Mouse (Mus musculus) hindbrain, embryonic 11.5 days (tissue): Measurements from ENCODE around the gene Chn2. TPM values are rescaled to one million over a fixed set of nuclear protein-coding genes. Genes with fewer than 3 reads are reported as not detected.

Experiments used
- ATAC-seq: fragments of 200-750 bp; cut with Nextera tagmentation; 2 replicates; pipeline ENCODE4 v1.8.0; 2017; ENCODE audit warnings: mild to moderate bottlenecking, moderate TSS enrichment, moderate library complexity; ENCODE audit not compliant: low FRiP score
- DNase-seq: peaks from one replicate; pipeline ENCODE4 v3.0.0-alpha.2; 2015; ENCODE audit warnings: low spot score
- H3K27ac ChIP-seq: fragments of 300-500 bp; sonication (generic); 2 replicates; pipeline ENCODE4 v1.5.1; 2014; ENCODE audit warnings: mild to moderate bottlenecking, low read depth, low read length
- H3K27me3 ChIP-seq: fragments of 300-500 bp; sonication (generic); 2 replicates; pipeline ENCODE4 v1.6.1; 2014; ENCODE audit warnings: mild to moderate bottlenecking, low read length, moderate library complexity, mixed read lengths; ENCODE audit not compliant: control insufficient read depth, insufficient read depth
- H3K36me3 ChIP-seq: fragments of 300-500 bp; sonication (generic); 2 replicates; pipeline ENCODE4 v1.6.1; 2014; ENCODE audit warnings: mild to moderate bottlenecking, low read length, moderate library complexity, mixed read lengths; ENCODE audit not compliant: control insufficient read depth, insufficient read depth
- H3K4me1 ChIP-seq: fragments of 300-500 bp; sonication (generic); replicated peaks from 2 replicates; pipeline ENCODE4 v1.6.1; 2014; ENCODE audit warnings: low read length, mixed read lengths; ENCODE audit not compliant: control insufficient read depth, insufficient read depth
- H3K4me2 ChIP-seq: fragments of 300-500 bp; sonication (generic); replicated peaks from 2 replicates; pipeline ENCODE4 v1.6.1; 2014; ENCODE audit warnings: mild to moderate bottlenecking, low read depth, low read length
- H3K4me3 ChIP-seq: fragments of 300-500 bp; sonication (generic); 2 replicates; pipeline ENCODE4 v1.5.1; 2014; ENCODE audit warnings: low read depth, low read length
- H3K9ac ChIP-seq: fragments of 300-500 bp; sonication (generic); 2 replicates; pipeline ENCODE4 v1.6.1; 2014; ENCODE audit warnings: low read depth, low read length
- H3K9me3 ChIP-seq: fragments of 300-500 bp; sonication (generic); 2 replicates; pipeline ENCODE4 v1.6.1; 2016; ENCODE audit warnings: low read length; ENCODE audit not compliant: control insufficient read depth
- WGBS: fragments of 180-500 bp; shearing (Covaris S2); extraction: QIAGEN DNeasy Blood & Tissue Kit; methylation state at CpG from one replicate; pipeline ENCODE4 v1.1.7; 2014; 5-methylcytosine and 5-hydroxymethylcytosine counted together
- polyA plus RNA-seq: library from polyadenylated mRNA; unstranded; fragments of >200 nt; fragmentation: Nextera tagmentation; extraction: Ambion mirVana; gene quantifications from 2 replicates; pipeline ENCODE4 v1.2.1, GENCODE M21; 2014

Gene Chn2
- polyA plus RNA-seq, 1 experiment from 2014 or later, result 14.4 TPM

GRCm38 (mm10) chr6:54076625-54077024 lies 37.3 kb downstream of the Chn2 start:
- WGBS, result 91% methylated on average over 5 of the region's 5 CpGs

GRCm38 (mm10) chr6:54078269-54078668 lies 38.9 kb downstream of the Chn2 start:
- Histone ChIP-seq H3K4me3 (no peak overlapping the region), H3K4me2 (no peak overlapping the region), H3K9me3 (no peaks in the 10 kb centered on the region), H3K36me3 (no peaks in the 10 kb centered on the region), H3K4me1 (no peaks in the 10 kb centered on the region), H3K9ac (no peak overlapping the region), H3K27me3 (no peaks in the 10 kb centered on the region), H3K27ac (no peak overlapping the region)
- WGBS, result 82% methylated on average over 2 of the region's 2 CpGs
- DNase-seq, result no peak
- ATAC-seq, result no peak

More at GRCm38 (mm10) chr6:54076625-54077024, 37.3 kb downstream of the Chn2 start:
- H3K4me3 ChIP-seq, result no peak overlapping the region
- no peak overlapping the region for H3K9ac ChIP-seq
- no peaks in the 10 kb centered on the region for H3K36me3 ChIP-seq
- H3K27ac ChIP-seq, result no peak overlapping the region
- H3K27me3 ChIP-seq, result no peaks in the 10 kb centered on the region
- ATAC-seq (no peak), DNase-seq (no peak)
- H3K4me1 ChIP-seq, result no peaks in the 10 kb centered on the region
- H3K9me3 ChIP-seq, result no peaks in the 10 kb centered on the region
- H3K4me2 ChIP-seq, result no peak overlapping the region

GRCm38 (mm10) chr6:54079881-54080280 lies 40.5 kb downstream of the Chn2 start:
- DNase-seq (no peak), ATAC-seq (no peak)
- Histone ChIP-seq H3K9ac (no peak overlapping the region), H3K27me3 (no peaks in the 10 kb centered on the region), H3K4me1 (no peaks in the 10 kb centered on the region), H3K27ac (no peak overlapping the region), H3K9me3 (no peaks in the 10 kb centered on the region), H3K36me3 (no peaks in the 10 kb centered on the region), H3K4me2 (no peak overlapping the region), H3K4me3 (no peak overlapping the region)
- 88% methylated on average over 2 of the region's 2 CpGs for WGBS

GRCm38 (mm10) chr6:54080518-54081285 lies 41.3 kb downstream of the Chn2 start:
- no peaks in the 10 kb centered on the region for H3K27me3 ChIP-seq
- no peak for DNase-seq
- no peak overlapping the region for H3K4me2 ChIP-seq
- H3K27ac ChIP-seq, result no peak overlapping the region
- 90% methylated on average over 15 of the region's 15 CpGs for WGBS
- H3K9ac ChIP-seq, result no peak overlapping the region
- ATAC-seq, result no peak
- no peaks in the 10 kb centered on the region for H3K36me3 ChIP-seq
- H3K4me3 ChIP-seq, result no peak overlapping the region
- H3K9me3 ChIP-seq, result no peaks in the 10 kb centered on the region
- no peaks in the 10 kb centered on the region for H3K4me1 ChIP-seq

GRCm38 (mm10) chr6:54082576-54082975 lies 43.2 kb downstream of the Chn2 start:
- no peak overlapping the region for H3K4me3 ChIP-seq
- H3K9me3 ChIP-seq, result no peaks in the 10 kb centered on the region
- no peak overlapping the region for H3K27ac ChIP-seq
- H3K36me3 ChIP-seq, result no peaks in the 10 kb centered on the region
- H3K9ac ChIP-seq, result no peak overlapping the region
- H3K4me2 ChIP-seq, result no peak overlapping the region
- 85% methylated on average over 2 of the region's 2 CpGs for WGBS
- ATAC-seq (no peak), DNase-seq (no peak)
- no peaks in the 10 kb centered on the region for H3K27me3 ChIP-seq
- H3K4me1 ChIP-seq, result no peaks in the 10 kb centered on the region

GRCm38 (mm10) chr6:54084046-54084445 lies 44.7 kb downstream of the Chn2 start:
- 83% methylated on average over 6 of the region's 6 CpGs for WGBS
- Histone ChIP-seq H3K27ac (no peak overlapping the region), H3K4me1 (no peaks in the 10 kb centered on the region), H3K9ac (no peak overlapping the region), H3K4me2 (no peak overlapping the region), H3K27me3 (no peaks in the 10 kb centered on the region), H3K36me3 (no peaks in the 10 kb centered on the region), H3K4me3 (no peak overlapping the region), H3K9me3 (no peaks in the 10 kb centered on the region)
- DNase-seq, result no peak
- no peak for ATAC-seq

GRCm38 (mm10) chr6:54085009-54085408 lies 45.7 kb downstream of the Chn2 start:
- WGBS, result 77% methylated on average over 9 of the region's 9 CpGs
- Histone ChIP-seq H3K4me1 (no peaks in the 10 kb centered on the region), H3K9ac (no peak overlapping the region), H3K27ac (no peak overlapping the region), H3K4me2 (no peak overlapping the region), H3K27me3 (no peaks in the 10 kb centered on the region), H3K36me3 (no peaks in the 10 kb centered on the region), H3K9me3 (no peaks in the 10 kb centered on the region), H3K4me3 (no peak overlapping the region)
- DNase-seq, result no peak
- ATAC-seq, result no peak

GRCm38 (mm10) chr6:54088168-54088567 lies 48.8 kb downstream of the Chn2 start:
- H3K36me3 ChIP-seq, result no peaks in the 10 kb centered on the region
- no peak overlapping the region for H3K4me3 ChIP-seq
- WGBS, result 91% methylated on average over 4 of the region's 4 CpGs
- no peak overlapping the region for H3K9ac ChIP-seq
- H3K9me3 ChIP-seq, result no peaks in the 10 kb centered on the region
- ATAC-seq, result no peak
- H3K4me2 ChIP-seq, result no peak overlapping the region
- no peaks in the 10 kb centered on the region for H3K27me3 ChIP-seq
- no peak for DNase-seq
- no peaks in the 10 kb centered on the region for H3K4me1 ChIP-seq
- H3K27ac ChIP-seq, result no peak overlapping the region

- DNase-seq, result no peak
- Histone ChIP-seq H3K4me1 (no peaks in the 10 kb centered on the region), H3K36me3 (no peaks in the 10 kb centered on the region), H3K4me2 (no peak overlapping the region), H3K4me3 (no peak overlapping the region), H3K27me3 (no peaks in the 10 kb centered on the region), H3K9me3 (no peaks in the 10 kb centered on the region), H3K9ac (no peak overlapping the region), H3K27ac (no peak overlapping the region)
- 73% methylated on average over 3 of the region's 3 CpGs for WGBS
- no peak for ATAC-seq
Observed at GRCm38 (mm10) chr6:54090822-54091221, 51.5 kb downstream of the Chn2 start.
